Mouse (Mus musculus) brain, embryonic 14.5 days (tissue): ENCODE data around the gene Ankle2. TPM values are rescaled to one million over a fixed set of nuclear protein-coding genes. Genes with fewer than 3 reads are reported as not detected.
A peak's percentile ranks its signal among the peaks of the same experiment; 100 is the strongest.

Source experiments
- DNase-seq: peaks from one replicate; pipeline ENCODE4 v3.0.0-alpha.2; 2011; ENCODE audit warnings: low read depth
- CTCF ChIP-seq: fragments of 200-500 bp; IDR thresholded peaks from 2 replicates; pipeline ENCODE4 v1.5.1; 2012; ENCODE audit warnings: inconsistent platforms, mild to moderate bottlenecking, moderate library complexity, borderline replicate concordance; ENCODE audit not compliant: insufficient read depth, insufficient read length; ENCODE audit errors: extremely low read depth
- POLR2A ChIP-seq: fragments of 200-500 bp; IDR thresholded peaks from 2 replicates; pipeline ENCODE4 v1.6.1; 2012; ENCODE audit warnings: mild to moderate bottlenecking, inconsistent platforms, borderline replicate concordance; ENCODE audit not compliant: poor library complexity, insufficient read depth, insufficient read length, severe bottlenecking; ENCODE audit errors: extremely low read depth
- polyA plus RNA-seq: library from polyadenylated mRNA; depleted of rRNA; stranded (reverse); fragments of >200 nt; gene quantifications from 2 replicates; pipeline ENCODE4 v1.2.3, GENCODE M21; 2012; rRNA removed

Ankle2 gene
- polyA plus RNA-seq = 18.7 and 19.8 TPM in 2 replicates

GRCm38 (mm10) chr5:110230780-110231461, at the start of gene Ankle2:
Gene Ankle2 (plus strand): TSS chr5:110231004.
- DNase-seq = peak; percentile 96
- peak; percentile 89 for TF ChIP-seq POLR2A
- no peak for TF ChIP-seq CTCF

GRCm38 (mm10) chr5:110181716-110182115, 49.1 kb upstream of the Ankle2 start:
- TF ChIP-seq CTCF = no peak
- no peak for TF ChIP-seq POLR2A
- no peak for DNase-seq

- no peak for TF ChIP-seq POLR2A
- peak; percentile 35; the same call in 1 of the 2 replicates for TF ChIP-seq CTCF
- DNase-seq = peak; percentile 1
Observed at GRCm38 (mm10) chr5:110203164-110203895, 27.5 kb upstream of the Ankle2 start.

- TF ChIP-seq POLR2A (no peak), CTCF (peak; percentile 35; the same call in 1 of the 2 replicates)
- peak; percentile 1 for DNase-seq
Observed at GRCm38 (mm10) chr5:110204777-110205176, 26.0 kb upstream of the Ankle2 start.

GRCm38 (mm10) chr5:110211312-110211711, 19.5 kb upstream of the Ankle2 start:
- TF ChIP-seq POLR2A = no peak
- no peak for TF ChIP-seq CTCF
- no peak for DNase-seq

GRCm38 (mm10) chr5:110216780-110217179, 14.0 kb upstream of the Ankle2 start:
- no peak for TF ChIP-seq CTCF
- no peak for TF ChIP-seq POLR2A
- no peak for DNase-seq

GRCm38 (mm10) chr5:110220331-110220730, 10.5 kb upstream of the Ankle2 start:
- DNase-seq = no peak
- TF ChIP-seq POLR2A (no peak), CTCF (no peak)

- no peak for DNase-seq
Observed at GRCm38 (mm10) chr5:110222757-110223156, 8.0 kb upstream of the Ankle2 start.

GRCm38 (mm10) chr5:110225056-110225455, 5.7 kb upstream of the Ankle2 start:
- no peak for DNase-seq
- TF ChIP-seq POLR2A (no peak), CTCF (no peak)

More at GRCm38 (mm10) chr5:110222757-110223156, 8.0 kb upstream of the Ankle2 start:
- no peak for TF ChIP-seq POLR2A
- TF ChIP-seq CTCF = no peak

- DNase-seq = no peak
- TF ChIP-seq POLR2A = no peak
- no peak for TF ChIP-seq CTCF
Observed at GRCm38 (mm10) chr5:110227336-110227883, 3.4 kb upstream of the Ankle2 start.

- no peak for TF ChIP-seq CTCF
- TF ChIP-seq POLR2A = no peak
- DNase-seq = no peak
Observed at GRCm38 (mm10) chr5:110230401-110230779, 414 bp upstream of the Ankle2 start.
